Mouse (Mus musculus) layer of hippocampus, adult 9-11 months (tissue): ENCODE measurements at regions not wholly inside any gene's neighbourhood (a gene's known extent, or its start where the extent isn't known, plus 50 kb on each side); places are given as distances from the start of the nearest gene placed in this dataset.
A peak's percentile ranks its signal among the peaks of the same experiment; 100 is the strongest.

Experiments used
- DNase-seq: peaks from one replicate; pipeline ENCODE4 v3.0.0; 2022

- DNase-seq: peak; percentile 27
These were observed 75.0 kb upstream of the 1700025G04Rik start for GRCm38 (mm10) chr1:152164843-152165489.

DNA sequence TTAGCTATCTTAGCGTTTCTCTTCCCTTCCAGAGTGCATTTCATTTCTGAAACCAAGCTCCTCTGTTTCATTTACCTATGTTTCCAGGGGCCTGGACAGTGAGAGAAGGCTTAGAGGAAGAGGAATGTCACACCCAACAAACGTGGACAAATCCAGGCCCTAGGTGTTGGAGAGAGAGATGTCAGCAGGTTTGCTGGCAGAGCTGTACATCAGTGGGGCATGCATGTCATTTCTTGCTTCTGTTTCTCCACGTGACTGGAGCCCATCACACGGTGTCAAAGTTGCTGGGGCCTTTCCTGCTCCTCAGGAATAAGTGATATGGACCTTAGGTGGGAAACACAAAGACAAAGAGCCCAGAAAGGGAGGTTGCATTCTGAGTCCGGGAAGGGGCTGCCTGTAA is 74.3 kb upstream of the 1700025G04Rik start:
- DNase-seq: no peak

- DNase-seq: no peak
These were observed 62.5 kb upstream of the 1700025G04Rik start for GRCm38 (mm10) chr1:152152474-152152873.

GRCm38 (mm10) chr1:152148731-152149130 is 58.8 kb upstream of the 1700025G04Rik start:
- no peak for DNase-seq

DNA sequence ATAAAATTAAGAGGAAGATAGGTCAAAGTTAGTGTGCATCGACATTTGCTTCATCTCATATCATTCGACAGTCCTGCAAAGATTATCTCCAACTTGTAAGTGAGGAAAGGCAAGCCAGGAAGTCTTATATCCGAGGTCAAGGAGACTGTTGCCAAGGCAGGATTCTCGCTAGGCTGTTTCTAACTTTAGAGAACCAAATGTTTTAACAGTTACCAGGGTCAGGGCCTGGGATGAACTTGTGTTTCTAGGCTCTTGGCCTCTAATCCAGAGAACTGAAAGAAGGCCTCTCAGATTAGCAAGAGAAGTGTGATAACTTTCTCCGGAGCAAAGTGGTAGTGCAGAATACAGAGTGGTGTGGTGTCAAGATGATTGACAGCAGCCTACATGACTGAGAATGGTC is 50.2 kb upstream of the 1700025G04Rik start:
- DNase-seq: no peak
